Mouse (Mus musculus): ENCODE measurements around the gene Kcnh1.
A peak's percentile ranks its signal among the peaks of the same experiment; 100 is the strongest.

The Kcnh1 gene

GRCm38 (mm10) chr1:192190508-192191321, at the start of gene Kcnh1:
Kcnh1 (plus strand) TSS chr1:192190774.
- peak; percentile 81 to 89 for DNase-seq (ENCODE audit: low spot score in 2 of 2)

GRCm38 (mm10) chr1:192151179-192151578, 39.4 kb upstream of the Kcnh1 start:
- no peak for DNase-seq (ENCODE audit: low spot score in 2 of 2)

DNA sequence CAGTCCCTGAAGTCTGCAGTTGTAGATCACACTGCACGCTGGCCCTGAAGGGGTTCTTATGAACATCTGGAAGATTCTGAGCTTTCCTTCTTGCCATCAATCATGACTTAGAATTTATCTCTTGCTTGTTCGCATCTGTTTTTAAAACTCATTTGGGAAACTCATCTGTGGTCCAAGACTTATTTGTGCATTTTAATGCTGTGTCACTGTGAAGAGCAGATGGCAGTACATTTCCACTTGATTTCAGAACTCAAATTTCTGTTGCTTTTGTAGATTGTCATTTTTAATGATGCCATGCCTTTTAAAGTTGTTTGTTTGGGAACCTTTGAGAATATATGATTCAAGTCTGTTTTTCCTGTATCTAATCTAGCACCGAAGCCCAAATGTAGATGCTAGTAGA, 19.1 kb upstream of the Kcnh1 start:
- no peak for DNase-seq (ENCODE audit: low spot score in 2 of 2)

DNA sequence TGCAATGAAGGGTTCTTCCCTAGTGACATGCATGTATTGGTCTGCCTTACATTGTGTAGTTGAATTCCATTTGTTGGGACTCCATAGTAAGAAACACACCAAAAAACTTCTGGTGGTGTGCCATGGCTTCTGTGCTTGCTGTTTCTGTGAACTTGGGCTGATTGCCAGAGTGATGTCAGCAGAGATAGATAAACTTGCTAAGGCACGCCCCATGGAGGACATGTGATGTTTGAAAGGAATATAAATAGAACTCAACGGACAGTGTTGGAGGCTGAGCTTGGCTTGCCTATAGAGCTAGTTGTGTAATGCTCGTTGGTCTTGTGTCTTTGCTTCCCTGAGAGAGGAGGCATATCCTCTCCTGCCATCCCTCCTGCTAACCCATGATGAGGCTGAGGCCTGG, 10.7 kb upstream of the Kcnh1 start:
- DNase-seq (ENCODE audit: low spot score in 2 of 2): no peak

- no peak for DNase-seq (ENCODE audit: low spot score in 2 of 2)
These were observed 8.8 kb upstream of the Kcnh1 start for GRCm38 (mm10) chr1:192181696-192182257.

DNA sequence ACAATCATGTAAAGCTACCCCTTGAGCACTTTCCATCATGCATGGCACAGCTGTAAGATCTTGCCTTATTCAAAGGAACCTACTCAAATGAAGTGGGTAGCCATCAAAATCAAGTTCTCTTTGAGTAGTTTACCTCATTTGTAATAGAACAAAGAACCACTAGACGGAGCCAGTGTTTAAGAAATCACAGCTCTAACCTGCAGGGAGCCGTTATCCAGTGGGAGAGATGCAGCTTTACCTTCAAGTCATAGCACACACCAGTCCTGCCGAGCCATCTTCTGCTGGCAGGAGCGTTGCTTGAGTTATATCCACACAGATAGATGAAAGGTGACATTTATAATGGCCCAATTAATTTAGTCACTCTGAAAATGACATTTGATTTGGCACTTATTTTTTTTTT, 1.5 kb upstream of the Kcnh1 start:
- DNase-seq (ENCODE audit: low spot score in 2 of 2): no peak

GRCm38 (mm10) chr1:192189771-192190170, 803 bp upstream of the Kcnh1 start:
- no peak for DNase-seq (ENCODE audit: low spot score in 2 of 2)

DNA sequence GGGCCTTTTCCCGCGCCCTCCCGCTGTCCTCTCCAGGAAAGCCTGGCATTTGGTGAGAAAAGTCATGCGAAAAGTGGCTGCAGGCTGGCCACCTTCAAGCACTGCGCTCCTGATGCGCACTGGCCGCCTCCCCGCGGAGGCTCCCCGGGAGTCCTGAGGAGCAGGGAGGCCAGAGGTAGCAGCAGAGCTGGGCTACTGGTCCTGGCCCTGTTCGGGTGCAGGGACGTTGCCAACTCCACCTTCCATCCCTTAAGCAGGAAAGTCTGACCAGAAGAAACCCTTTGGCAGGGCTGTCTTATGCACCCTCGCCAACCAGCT, 707 bp downstream of the Kcnh1 start:
- DNase-seq (ENCODE audit: low spot score in 2 of 2): no peak

- DNase-seq (ENCODE audit: low spot score in 2 of 2): no peak
These were observed 1.3 kb downstream of the Kcnh1 start for GRCm38 (mm10) chr1:192191859-192192258.

DNA sequence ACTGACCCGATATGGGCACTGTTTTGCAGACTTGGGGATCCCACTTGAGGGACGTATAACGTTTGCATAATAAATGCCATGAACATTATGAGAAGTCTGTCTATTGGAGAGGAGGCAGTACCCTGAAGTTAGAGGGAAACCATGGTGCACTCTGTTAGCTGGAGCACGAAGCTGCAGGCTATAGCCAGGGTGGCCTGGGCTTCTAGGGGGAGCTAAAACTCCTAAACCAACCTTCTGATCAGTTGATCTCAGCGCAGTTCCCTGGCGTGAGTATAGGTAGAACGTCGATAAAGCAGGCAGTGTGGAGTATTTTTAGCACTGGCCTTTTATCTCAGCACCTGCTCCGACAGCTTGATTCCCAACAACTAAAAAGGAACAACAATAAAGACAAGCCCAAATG, 2.1 kb downstream of the Kcnh1 start:
- DNase-seq (ENCODE audit: low spot score in 2 of 2): no peak

GRCm38 (mm10) chr1:192193656-192194055, 3.1 kb downstream of the Kcnh1 start:
- DNase-seq (ENCODE audit: low spot score in 2 of 2): no peak

- DNase-seq (ENCODE audit: low spot score in 2 of 2): no peak
These were observed 6.9 kb downstream of the Kcnh1 start for GRCm38 (mm10) chr1:192197495-192197894.

DNA sequence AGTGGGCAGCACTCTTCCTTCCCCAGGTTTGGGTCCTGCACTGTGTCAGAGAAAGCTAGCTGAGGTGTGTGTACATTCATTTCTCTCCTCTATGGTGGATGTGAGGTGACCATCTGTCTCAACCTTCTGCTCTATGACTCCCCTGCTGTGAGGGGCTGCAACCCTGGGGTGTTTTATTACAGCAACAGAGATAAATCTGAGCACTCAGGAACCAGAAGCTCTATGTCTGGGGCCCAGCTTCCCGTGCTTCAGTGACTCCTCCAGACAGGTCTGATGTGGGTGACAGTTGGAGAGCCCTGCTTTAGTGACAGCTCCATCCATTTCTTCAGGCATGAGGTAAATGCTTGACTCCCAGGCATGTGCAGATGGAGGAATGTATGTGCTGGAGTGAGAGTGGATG, 12.4 kb downstream of the Kcnh1 start:
- no peak for DNase-seq (ENCODE audit: low spot score in 2 of 2)

GRCm38 (mm10) chr1:192207956-192208355, 17.4 kb downstream of the Kcnh1 start:
- DNase-seq (ENCODE audit: low spot score in 2 of 2): no peak

- DNase-seq (ENCODE audit: low spot score in 2 of 2): no peak
These were observed 21.9 kb downstream of the Kcnh1 start for GRCm38 (mm10) chr1:192212448-192212847.

DNA sequence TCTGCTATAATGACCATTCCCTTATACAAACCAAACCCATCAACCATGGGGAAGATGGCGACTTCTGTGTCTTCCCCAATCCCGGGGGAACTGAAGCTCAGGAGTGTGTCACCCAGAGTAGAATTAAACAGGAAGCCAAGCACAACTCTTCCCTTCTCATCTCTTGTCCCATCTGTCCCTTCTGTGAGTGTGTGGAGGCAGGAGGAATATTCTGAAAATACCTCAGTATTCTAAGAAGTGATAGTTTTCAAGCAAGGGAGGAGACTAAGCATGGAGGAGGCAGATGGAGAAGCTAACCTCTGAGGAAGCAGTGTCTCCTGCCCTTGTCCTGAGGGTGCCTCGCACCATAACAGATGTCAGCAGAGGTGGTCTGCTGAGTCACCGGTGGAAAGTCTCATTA, 24.1 kb downstream of the Kcnh1 start:
- DNase-seq (ENCODE audit: low spot score in 2 of 2): no peak

DNA sequence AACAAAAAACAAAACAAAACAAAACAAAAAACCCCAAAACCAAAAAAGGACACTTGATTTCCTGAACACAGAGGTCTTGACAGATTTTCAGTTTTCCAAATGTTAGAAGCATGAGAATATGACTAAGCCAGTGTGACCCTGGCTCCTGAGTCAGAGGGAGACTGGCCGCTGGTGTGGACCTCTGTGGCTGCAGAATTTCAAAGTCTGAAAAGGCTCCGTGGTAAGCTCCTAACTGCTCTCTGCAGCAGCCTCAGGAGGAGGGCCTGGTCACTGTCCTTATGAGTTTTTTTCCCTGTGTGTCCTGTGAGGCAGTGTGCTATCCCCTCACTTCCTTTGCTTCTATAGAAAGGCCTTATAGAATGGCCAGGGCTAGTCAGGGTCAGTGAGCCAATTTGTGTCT, 29.6 kb downstream of the Kcnh1 start:
- no peak for DNase-seq (ENCODE audit: low spot score in 2 of 2)

DNA sequence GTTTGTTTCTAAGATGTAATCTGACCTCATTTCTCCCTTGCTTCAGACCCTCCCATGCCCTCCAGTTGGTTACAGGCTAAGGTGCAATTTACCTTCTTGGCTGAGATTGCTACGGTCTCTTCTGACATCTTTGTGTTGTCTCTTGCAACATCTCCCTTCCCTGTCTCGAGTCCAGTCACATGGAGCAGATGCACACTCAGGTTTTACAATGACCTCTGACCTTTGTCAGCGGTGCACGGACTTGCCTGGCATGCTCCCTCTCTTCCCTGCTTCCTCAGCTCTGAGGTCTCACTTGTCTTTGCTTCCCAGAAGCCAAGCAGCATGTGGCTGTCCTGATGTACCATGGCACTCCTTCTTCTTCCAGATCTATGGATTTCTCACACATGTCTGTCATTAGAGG, 33.6 kb downstream of the Kcnh1 start:
- no peak for DNase-seq (ENCODE audit: low spot score in 2 of 2)

GRCm38 (mm10) chr1:192232696-192233095, 42.1 kb downstream of the Kcnh1 start:
- DNase-seq (ENCODE audit: low spot score in 2 of 2): no peak

DNA sequence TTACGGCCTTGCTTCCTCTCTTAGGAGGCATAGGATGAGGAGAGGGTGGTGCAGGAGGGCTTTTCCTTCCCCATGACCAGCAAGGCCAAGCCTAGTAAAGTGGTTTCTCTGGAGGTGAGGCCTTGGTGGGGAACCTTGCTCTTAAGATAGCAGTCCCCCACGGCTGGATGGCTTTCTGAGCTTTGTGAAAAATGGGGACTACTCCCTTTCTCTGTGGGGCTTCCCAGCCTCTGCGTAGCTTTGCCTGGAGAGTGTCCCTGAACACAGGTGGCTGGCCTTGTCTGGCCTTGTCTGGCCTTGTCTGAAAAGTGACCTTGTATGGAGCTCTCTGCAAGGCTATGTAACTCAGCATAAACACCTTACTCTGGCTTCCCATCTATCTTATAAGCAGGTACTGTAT, 56.3 kb downstream of the Kcnh1 start:
- no peak for DNase-seq (ENCODE audit: low spot score in 2 of 2)

DNA sequence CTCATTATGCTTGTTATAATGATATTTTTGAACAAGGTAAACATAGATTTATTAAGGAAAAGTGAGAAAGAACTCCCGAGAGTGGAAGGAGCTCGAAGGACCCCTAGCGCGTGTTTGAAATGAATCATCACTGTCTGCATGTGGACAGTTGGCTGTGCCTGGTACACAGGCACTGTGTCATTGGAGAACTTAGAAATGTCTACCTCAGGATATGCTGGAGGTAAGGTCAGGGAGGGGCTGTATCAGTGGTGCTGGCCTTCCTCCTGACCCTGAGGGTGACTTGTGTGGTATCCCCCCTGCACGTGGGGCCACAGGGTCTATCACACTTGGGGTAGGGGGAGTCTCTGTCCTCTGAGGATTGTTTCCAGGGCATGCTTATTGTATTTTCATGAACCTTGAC, 68.6 kb downstream of the Kcnh1 start:
- no peak for DNase-seq (ENCODE audit: low spot score in 2 of 2)

GRCm38 (mm10) chr1:192259616-192260015, 69.0 kb downstream of the Kcnh1 start:
- DNase-seq (ENCODE audit: low spot score in 2 of 2): no peak

- DNase-seq (ENCODE audit: low spot score in 2 of 2): no peak
These were observed 75.1 kb downstream of the Kcnh1 start for GRCm38 (mm10) chr1:192265704-192266103.

GRCm38 (mm10) chr1:192266956-192267355, 76.4 kb downstream of the Kcnh1 start:
- no peak for DNase-seq (ENCODE audit: low spot score in 2 of 2)

All from urinary bladder, postnatal 4 days (tissue).